Mouse (Mus musculus): ENCODE measurements at regions not wholly inside any gene's neighbourhood (a gene's known extent, or its start where the extent isn't known, plus 50 kb on each side); places are given as distances from the start of the nearest gene placed in this dataset.

DNA sequence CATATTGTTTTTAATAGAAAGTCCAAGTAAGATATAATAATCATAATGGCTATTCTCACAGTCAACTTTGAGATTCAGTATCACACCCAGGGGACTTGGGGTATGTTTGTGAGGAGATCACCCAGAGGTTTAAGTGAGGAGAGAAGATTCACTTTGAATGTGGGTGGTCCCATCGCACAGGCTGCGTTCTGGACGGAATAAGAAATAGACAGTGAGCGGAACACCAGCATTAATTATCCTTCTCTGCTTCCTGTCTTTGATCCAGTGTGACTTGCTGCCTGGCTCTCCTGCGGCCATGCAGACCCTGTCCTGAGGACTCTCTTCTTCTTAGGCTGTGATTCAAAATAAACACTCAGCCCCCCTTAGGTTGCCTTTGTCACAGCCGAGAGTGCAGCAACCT is 60.6 kb upstream of the Kras start:
- DNase-seq (ENCODE audit: low read depth, low spot score), result no peak

DNA sequence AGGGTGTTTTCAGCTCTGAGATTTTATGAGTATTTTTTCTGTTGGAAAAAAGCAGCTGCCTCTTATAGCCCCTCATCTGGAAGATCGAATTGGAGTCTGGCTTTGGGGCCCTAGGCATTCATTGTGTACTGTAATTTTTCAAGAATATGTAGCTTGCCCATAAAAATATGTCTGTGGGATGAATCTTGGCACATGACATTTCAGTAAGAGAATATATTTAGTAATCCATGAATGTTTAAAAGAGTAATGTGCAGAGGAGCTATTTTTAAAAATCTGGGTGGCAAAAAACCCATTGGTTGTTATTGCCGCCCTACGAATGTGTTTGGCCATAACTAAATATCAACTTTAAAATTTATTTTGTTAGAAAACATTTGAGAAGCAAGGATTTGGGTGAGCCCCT is 59.0 kb upstream of the Kras start:
- DNase-seq (ENCODE audit: low read depth, low spot score), result no peak

DNA sequence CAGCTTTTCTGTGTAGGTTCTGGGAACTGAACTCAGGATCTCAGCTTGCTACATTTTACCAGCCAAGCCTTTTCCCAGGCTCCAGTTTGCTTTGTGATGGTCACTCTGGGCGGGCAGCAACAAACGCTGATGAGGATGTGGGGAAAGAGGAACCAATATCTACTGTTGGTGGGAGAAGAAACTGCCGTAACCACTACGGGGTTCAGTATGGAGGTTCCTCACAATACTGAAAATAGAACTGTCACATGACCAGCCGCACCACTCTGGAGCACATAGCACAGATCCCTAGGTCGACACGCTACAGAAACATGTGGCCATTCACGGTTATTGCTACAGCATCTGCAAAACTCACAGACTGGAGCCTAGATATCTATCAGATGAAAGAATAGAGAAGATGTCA is 57.2 kb upstream of the Kras start:
- no peak for DNase-seq (ENCODE audit: low read depth, low spot score)

DNA sequence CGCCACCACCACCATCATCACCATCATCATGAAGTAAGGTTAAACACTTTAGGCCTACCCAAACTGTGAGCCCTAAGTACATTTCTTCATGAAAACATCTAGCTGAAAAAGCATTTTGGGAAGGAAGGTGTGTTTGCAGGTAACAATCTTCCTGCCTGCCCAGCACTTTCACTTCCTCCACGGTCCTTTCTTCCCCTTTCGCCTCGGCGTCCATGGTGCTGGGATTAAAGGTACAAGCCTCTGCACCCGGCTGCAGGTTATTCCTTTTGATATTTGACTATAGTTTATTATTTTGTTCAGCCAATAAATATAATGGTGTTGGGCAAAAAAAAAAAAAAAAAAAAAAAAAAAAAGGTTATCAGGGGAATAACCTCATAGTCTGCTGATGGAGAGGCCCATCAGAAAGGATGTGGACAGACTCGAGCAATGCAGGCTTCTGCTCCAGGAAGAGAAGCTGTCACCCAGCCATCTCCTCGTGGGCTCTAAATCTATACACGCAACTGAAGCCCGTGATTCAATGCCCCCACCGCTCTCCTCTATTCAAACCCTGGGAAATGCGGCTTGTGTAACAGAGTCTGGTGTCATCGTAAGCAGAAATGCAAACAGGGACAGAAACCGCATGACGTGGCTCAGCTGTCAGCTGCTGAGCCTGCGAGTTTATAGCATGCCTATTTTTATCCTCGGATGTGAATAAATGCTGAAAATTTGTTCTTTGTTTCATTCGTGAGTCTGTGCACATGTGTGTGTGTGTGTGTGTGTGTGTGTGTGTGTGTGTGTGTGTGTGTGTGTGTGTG is 56.5 kb upstream of the Kras start:
- no peak for DNase-seq (ENCODE audit: low read depth, low spot score)

DNA sequence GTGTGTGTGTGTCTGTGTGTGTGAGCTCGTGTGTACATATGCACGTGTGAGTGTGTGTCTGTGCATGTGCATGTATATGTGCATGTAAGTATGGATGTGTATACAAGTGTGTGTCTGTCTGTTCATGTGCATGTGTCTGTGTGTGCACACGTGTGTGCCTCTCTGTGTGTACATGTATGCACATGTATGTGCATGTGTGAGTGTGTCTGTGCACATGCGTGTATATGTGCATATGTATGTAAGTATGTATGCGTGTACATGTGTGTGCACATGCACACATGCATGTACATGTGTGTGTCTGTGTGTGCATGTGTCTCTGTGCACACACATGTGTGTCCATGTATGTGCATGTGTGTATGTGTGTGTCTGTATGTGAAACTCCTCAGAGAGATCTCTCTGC is 55.6 kb upstream of the Kras start:
- DNase-seq (ENCODE audit: low read depth, low spot score), result no peak

DNA sequence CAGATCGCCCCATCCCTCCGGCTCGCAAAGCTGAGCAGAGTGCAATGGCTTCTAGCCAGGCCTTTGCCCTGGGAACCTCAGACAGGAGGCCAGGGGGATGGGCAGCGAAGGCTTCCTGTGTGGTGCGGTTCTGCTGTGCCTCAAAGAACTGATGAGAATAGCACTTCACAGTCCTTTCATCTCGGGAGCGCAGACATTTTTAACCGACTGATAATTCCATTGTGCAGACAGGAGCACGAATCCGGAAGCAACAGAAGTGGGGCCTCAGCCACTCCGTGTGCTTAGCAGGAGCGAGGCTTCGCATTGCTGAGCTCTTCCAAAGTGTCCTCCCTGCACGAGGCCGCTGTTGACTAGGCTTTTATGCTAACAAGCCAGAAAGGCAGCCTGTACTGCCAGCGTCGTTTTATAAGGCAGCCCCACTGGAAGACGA is 53.6 kb upstream of the Kras start:
- DNase-seq (ENCODE audit: low read depth, low spot score), result peak; percentile 5

DNA sequence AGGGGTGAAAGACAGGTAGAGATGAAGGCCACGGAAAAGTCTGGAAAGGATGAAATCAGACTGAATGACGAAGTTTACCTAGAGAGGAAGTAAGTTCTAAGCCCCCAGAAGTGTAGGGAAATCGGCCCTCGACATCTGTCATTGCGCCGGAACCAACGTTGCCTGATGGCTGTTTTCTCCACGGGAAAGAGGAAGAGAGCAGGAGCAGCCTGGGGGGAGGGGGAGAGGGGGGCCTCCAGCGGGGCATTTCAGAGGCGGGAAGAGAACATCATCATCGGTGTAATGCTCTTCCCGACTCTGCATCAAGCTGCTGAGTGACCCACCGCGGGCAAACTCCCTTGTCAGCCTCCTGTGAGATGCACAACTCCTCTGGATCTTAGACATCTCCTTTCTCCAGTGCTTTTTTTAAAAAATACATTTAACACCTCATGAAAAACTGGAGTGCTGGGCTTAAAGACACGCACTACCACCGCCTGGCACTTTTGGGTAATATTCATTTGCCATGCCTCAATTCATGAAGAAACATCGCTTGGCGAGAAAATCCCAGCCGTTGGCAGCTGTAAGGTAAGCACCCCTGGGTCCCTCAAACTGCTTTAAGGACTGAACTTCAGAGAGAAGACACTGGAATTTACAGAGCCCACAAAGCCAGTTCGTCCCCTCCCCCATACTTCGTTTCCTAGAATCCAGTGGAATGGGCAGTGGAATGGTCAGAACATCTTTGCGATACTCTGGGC is 53.0 kb upstream of the Kras start:
- DNase-seq (ENCODE audit: low read depth, low spot score), result no peak

DNA sequence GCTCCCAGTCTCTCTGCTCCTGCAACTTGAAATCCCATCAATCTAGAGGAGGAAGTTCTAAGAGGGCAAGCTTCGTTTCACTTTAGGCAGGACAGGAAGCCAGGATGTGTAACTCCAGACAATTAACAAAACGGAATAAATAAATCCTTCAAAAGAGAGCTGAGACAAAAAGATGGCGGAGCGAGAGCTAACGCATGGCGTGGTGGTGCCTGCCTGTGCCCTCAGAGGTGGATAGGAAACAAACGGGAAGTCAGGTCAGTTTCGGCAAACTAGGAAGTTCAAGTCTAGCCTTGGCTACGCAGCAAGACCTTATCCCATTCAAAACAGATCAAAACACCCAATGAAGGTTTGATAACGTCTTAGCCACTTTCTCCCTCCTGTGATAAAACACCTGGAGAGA is 52.1 kb upstream of the Kras start:
- no peak for DNase-seq (ENCODE audit: low read depth, low spot score)

DNA sequence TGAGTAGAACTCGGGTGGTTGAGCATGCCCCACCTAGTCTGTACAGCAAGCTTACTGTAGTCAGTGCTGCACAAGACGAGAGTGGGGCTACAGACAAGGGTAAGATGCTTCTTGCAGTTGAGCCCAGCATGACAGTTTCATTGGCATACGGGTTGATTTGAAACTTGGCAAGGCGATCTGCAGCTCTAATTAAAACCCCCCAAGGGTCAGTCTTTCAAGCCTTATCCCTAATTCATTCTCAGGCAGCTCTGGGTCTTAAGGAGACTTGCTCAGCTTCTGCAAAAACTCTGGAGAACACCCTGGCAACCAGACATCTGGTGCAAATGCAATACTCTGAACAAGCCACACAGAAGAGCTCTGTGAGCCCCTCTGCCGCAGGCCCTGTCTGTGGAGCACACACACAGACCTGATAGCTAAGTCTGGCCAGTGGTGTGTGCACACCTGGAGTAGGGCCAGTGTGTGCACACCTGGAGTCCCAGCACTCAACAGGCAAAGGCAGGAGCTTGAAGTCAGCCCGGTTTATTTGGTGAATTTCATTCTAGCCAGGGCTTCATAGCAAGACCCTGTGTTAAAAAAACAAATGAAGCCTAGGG is 50.3 kb upstream of the Kras start:
- DNase-seq (ENCODE audit: low read depth, low spot score), result no peak
